Mouse (Mus musculus): ENCODE data around the gene Lrrc39.
A peak's percentile ranks its signal among the peaks of the same experiment; 100 is the strongest.
"Not testable (repeated sequence)": the region's sequence is repeated elsewhere in the genome, so short reads cannot be mapped to it uniquely, and the experiment has no call there.

The Lrrc39 gene

DNA sequence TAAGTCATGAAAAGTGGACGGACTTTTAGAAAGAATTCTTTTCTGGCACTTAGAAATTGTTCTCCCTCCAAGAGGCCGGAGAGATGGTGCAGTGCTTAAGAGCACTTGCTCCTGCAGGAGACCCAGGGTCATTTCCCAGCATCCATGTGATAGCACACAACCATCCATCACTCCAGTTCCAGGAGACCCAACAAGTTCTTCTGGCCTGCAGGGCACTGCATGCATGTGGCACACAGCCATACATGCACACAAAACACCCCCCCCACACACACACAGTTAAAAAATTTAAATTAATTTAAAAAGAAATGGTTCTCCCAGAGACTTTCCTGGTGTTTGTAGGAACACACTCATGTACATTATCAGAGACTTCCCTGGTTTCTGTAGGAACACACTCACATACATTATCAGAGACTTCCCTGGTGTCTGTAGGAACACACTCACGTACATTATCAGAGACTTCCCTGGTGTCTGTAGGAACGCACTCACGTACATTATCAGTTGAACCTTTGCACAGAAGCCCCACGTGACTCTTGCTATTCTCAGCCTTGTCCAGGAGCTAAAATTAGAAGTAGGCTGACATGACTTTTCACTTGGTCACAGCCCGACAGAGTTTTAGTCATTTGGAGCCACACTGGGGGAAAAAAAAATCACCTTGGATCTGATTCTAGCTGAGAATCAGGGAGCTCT lies at the start of gene Lrrc39:
TSS of gene Lrrc39 (plus strand) at position 566 of the 687 bp plus-strand sequence.
- DNase-seq = no peak

DNA sequence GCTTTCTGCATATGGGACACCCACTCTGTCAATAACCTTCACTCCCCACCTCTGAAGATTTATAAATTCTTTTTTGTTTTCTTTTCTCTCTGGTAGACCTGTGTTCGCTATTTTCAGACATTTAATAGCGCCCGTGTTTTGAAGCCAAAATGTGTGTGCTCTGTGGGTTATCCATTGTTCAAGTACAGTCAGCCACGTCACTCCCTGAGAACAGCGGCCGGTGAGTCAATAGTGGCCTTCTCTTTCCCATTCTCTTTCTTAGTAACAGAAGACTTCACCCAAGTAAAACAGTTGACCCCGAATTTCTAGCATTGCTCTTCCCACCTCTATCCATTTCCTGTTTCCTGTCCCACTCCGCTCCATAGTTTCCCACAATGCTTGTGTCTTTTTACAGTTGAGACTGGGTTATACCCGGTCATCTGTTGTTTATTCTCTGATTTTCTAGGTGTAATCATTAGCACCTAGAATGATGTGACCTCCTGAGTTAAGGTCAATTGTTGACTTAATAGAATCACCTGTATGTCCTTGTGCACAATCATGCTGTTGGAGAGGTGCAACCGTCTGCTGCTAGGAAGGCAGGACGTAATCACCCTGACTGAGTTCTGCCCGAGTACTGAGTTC lies 42.5 kb upstream of the Lrrc39 start:
- DNase-seq = no peak

DNA sequence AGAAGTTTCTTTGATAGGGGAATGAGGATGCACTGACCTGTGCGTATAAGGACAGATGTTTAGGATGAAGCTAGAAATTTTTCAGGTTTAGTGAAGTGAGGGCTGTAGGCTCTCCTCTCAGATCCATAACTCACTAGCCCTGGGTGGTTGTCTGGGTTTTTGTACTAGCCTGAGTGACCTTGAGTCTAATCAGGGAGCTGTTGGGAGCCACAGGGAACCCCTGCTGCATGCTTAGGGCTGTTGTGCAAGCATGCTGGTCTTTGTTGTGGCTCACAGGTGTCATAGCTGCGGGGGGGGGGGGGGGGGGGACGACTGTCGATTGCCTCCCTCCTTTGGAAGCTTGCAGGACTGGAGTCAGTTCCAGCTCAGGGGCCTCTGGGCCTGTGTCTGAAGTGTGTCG lies 33.0 kb upstream of the Lrrc39 start:
- DNase-seq = no peak

DNA sequence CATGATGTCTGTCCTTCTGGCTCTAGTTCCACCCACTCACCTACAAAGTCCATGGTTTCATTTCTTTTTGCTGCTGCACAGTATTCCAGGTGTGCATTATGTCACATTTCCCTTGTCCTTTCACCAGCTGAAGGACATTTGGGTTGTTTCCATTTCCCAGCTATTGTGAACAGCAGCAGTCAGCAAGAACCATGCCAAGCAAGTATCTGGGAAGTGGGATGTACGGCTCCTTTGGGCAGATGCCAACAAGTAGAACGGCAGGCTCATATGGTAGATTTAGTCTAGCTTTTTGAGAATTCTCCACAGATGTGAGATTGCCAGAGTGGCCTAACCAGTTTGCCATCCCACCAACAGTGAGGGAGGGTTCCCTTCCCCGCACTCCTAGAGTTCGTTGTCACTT lies 31.9 kb upstream of the Lrrc39 start:
- DNase-seq = peak; percentile 9

DNA sequence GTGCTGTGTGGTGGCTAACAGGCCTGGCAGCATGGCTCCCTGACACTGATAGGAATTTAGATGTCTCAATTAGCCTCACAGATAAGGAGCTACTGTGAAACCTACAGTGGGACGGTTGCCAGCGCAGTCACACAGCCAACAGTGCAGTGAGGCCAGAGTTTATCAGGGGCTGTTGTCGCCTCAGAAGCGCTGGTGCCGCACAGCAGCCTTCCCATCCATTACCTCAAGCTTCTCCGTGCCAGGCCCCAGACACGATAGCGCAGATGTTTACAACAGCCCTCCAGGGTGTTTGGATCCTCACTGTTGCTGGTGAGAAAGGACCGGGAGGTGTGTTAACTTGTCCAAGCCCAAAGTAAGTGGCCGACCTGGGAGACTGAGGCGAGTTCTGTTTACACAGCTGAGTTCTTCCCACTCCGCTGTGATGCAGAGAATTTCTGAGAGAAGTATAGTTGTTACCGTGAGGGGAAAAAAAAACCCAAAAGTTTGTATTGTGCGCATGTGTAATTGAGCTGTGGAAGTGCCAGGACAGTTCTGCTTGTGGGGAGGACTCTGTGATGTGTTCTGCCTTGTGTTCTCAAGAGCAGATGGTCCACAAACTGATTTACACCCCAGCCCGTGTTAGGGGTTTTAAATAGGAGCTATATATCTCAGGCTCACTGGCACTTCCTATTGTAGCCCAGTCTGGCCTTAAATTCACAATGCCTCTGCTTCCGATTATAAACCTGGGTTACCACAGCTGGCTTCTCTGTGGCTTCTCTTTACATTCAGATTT lies 26.2 kb upstream of the Lrrc39 start:
- no peak for DNase-seq

DNA sequence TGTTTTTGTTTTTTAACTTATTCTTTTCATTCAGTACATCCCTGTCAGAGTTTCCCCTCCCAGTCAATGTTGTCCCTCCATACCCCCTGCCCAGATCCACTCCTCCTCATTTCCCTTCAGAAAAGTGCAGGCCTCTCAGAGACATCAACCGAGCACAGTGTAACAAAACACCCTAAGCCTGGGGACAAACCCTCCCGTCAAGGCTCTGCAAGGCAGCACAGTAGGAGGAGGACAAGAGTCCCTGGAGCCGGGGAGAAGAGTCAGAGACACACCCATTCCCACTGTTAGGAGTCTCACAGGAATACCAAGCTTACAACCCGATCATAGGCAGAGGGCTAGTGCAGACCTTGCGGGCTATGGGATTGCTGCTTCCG lies 25.6 kb upstream of the Lrrc39 start:
- no peak for DNase-seq

DNA sequence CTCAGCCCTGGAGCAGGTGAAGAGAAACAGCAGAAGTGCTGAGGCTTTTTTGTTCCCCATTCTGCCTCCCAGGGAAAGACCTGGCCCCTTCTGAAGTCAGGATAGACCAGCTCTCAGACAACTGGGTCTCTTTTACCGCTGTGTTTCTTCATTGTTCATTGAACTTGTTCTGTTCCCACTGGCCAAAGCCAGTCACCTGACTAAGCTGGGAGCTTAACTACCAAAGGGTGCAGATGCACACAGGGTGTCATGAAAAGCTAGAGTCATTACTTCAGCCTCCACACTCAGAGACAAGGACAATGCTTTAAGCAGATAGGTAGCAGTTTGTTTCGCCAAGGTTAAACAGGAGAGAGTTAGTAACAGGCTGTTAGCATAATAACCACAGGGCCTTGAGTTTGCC lies 20.7 kb upstream of the Lrrc39 start:
- no peak for DNase-seq

DNA sequence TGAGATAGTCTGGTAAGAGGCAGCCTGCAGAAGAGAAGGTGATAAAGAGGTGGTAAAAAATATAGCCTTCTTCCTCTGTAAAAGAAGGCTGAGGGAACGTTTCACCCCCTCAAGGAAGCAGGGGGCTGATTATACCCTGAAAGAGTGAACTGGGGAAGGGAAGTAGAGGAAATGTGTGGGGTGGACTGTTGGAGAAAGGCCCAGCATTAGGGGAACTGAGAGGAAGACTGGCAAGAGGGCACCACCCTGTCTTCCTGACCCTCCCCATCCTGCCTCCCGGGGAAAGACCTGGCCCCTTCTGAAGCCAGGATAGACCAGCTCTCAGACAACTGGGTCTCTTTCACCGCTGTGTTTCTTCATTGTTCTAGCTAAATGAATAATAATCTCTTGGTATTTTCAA lies 20.2 kb upstream of the Lrrc39 start:
- no peak for DNase-seq

DNA sequence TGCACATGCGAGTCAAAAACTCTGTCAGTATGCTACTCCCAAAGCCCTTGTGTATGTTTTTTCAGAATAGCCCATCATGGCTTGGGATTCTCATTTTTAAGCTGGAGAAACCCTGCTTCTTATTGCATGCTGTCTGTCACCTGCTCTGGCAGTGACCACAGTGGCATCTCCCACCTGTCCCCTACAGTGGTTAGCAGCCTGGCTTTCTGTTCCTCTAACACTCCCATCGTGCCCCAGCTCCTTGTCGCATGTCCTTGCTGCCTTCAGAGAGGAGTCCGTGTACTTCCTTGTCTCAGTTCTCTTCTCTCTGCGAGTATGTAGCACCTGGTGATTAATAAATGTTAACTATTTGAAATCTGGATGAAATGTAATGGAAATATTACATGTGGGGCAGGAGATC lies 15.3 kb upstream of the Lrrc39 start:
- no peak for DNase-seq

DNA sequence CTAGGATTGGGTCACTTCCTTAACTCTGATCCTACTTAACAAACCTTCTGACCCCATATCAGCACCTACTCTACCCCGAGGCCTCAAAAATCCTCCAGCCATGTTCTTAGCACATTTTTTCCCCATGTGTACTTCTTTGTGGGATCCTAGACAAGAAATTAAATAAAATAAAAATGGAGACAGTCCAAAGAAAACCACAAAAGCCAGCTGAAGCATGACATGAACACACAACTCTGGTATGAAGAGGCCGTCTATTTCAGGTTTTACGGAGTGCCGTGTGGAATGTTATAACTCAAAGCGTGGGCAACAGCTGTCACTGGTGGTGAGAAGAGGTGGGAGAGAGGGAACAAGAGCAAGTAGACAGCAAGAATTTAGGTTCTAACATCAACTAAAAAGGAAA lies 11.4 kb upstream of the Lrrc39 start:
- DNase-seq = no peak

DNA sequence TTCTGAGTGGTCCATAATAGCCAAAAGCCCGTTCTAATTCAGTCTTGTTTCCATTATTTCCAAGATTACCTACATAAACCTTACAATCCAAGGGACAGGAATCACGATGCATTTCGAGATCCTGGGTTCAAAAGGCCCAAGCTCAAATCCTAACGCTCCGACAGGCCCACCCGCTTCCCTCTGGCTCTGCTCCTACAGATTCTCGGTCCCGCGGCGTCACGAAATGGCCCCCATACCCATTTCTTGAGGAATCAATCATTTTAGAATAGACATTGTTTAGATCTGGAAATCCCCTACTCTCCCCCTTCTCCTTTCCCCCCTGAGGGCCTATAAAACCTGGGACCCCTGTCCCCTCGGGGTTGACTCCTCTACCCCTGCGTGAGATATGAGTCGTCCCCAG lies 1.5 kb upstream of the Lrrc39 start:
- not testable (repeated sequence) for DNase-seq

DNA sequence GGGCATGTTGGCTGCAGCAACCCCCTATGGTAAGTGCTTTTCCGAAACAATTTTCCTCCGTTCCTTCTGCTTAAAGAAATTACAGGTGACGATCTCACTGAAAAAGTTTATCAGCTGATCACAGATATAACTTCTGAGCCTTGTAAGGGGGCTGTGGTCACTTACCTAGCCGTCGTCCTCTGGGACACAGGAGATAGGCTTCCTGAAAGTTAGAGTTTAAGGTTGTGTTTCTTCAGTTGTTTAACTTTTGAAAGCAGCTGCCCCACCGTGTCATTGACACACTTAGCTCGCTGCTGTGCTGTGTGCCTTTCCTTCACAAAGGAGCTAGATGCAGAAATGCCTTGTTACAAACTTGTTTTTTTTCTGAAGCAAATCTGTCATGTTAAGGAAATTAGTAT lies 321 bp downstream of the Lrrc39 start:
- DNase-seq = no peak

DNA sequence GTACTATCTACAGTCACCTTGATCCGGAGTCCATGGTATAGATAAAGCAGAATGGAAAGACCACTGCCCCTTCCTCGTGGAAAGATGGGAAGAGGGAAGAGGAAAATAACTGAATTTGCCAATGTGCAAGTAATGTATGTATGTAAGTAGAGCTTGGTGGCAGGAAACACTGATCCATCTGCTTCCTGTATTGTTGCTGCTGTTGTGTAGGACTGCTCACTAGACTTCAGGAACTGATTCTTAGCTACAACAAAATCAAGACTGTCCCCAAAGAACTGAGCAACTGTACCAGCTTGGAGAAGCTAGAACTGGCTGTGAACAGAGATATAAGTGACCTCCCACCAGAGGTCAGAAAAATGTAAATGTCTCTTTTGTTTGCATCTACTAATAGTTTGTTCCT lies 7.9 kb downstream of the Lrrc39 start:
- no peak for DNase-seq

DNA sequence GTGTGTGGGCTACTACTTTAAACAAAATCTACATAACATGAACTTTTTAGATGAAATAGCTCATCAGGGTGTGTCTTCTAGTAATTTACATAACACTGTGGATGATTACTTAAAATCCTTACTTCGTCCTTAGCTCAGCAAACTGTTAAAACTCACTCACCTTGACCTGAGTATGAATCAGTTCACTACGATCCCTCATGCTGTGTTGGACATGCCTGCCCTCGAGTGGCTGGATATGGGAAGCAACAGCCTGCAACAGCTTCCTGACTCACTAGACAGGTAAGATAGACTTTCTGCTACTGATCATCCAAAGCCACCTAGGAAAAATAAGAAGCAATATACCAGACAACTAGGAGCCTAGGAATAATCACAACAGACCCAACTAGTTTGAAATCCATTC lies 14.5 kb downstream of the Lrrc39 start:
- peak; percentile 26 for DNase-seq

DNA sequence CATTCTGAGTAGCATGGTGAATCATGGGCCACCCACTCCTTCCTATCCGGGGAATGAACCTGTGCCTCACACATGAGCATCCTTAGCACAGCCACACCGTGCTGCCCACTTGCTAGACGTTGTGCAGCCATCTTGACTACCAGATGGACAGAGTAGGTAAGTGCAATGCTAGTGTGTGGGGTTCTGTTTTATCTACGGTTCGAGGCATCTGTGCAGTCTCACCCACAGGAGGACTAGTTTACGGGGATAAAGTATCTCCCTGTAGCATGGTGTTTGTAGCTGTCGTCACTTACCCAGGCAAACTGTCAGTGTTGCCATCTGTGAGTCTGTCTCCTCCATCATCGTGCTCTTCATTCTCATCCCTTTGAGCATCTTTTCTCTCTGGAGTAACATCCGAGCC lies 19.4 kb downstream of the Lrrc39 start:
- no peak for DNase-seq

DNA sequence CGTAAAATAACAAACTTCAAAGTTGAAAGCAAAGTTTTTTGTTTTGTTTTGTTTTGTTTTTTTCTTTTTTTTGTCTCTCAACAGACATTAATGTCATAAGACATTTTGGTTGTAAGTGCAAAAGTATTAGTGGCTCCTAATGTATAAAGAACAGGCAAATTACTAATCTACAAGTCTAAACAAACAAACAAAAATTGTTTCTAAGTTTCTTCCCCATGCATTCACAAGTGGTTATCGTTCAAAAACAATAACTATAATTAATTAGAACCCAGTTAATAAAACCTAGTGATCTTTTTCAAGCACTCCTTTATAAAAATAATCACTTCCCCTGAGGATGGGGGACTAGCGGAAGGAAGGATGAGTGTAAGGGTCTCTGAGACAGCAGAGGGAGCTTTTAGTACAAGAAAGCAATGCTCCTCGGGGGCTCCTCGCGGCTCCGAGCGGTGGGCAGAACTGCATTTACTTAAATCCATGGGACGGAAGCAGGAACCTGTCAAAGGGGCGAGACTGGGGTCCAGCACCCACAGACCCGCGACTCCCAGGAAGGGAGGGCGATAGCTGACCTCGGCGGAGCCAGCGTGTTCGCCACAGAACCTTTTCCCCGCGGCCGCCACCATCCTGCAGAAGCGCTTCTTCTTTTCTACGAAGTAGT lies 31.4 kb downstream of the Lrrc39 start:
- no peak for DNase-seq

DNA sequence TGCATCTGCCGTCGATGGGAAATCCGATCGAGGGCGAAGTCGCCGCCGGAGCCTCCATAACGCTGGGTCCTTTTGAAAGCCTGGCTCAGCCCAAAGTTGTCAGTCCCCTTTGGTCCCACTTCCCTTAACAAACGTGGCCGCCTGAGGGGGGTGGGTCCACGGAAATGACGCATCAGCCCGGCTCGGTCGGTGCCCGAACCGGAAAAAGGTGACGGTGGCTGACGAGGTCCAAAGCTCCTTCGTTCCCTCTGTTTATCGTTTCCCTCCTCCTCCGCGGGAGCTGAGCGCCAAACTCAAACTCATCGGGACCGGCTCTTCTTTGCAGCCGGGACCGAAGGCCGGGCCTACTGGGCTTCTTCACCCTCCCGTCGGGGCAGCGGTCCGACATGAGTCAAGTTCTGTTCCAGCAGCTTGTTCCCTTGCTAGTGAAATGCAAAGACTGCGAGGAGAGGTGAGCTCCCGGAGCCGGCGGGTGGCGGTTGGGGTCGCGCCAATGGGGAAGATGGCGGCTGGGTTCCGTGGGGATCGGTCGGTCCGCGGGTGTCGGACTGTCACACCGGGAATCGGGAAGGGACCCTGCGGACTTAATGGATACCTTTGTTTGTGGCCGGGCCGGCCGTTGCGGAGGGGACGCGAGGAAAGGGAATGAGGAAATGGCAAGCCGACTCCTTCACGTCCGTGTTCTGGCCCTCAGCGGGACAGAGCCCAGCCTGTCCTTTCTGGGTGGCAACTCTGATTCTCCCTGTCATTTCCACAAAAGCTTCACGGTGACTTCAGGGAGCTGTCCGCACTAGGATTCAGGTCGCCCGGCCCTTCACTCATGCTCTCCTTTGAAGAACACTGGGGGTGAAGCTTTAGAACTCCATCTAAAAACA lies 32.2 kb downstream of the Lrrc39 start, which contains the start of gene Sass6:
TSS of gene Sass6 (plus strand) at position 255 of the 875 bp plus-strand sequence.
- DNase-seq = peak; percentile 98

DNA sequence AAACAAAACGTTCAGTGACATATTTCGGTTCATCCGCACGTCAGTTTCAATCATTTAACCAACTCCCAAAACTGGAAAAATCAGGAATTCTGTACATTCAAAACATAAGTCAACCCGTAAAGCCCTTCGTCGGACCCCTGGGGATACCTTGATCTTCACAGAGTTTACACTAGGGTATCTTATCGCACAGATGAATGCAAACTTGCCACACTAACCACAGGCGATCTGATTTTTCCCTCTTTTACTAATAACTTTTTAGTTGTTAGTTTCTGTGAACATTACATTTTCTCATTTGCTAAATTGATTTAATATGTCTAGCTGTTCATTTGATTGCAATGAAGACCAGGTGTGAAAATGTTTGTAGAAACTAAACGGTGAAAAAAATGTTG lies 32.8 kb downstream of the Lrrc39 start:
- DNase-seq = no peak

DNA sequence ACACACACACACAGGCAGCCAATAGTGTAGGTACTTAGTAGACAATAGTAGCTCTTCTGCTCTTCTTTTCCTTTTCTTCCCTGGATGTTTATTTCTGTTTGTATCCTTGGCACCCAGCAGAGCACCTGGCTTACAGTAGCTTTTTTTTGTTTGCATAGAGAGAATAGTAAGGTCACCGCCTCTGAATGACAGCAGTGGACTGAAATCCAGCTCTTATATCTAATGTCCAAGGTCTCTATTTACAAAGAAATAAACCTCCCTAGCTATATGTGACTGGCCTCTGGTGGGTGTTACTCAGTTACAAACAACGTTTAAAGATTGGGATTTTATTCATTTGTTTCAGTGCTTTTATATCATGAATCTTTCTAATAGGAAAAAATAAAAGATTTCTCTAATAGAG lies 36.9 kb downstream of the Lrrc39 start:
- no peak for DNase-seq

DNA sequence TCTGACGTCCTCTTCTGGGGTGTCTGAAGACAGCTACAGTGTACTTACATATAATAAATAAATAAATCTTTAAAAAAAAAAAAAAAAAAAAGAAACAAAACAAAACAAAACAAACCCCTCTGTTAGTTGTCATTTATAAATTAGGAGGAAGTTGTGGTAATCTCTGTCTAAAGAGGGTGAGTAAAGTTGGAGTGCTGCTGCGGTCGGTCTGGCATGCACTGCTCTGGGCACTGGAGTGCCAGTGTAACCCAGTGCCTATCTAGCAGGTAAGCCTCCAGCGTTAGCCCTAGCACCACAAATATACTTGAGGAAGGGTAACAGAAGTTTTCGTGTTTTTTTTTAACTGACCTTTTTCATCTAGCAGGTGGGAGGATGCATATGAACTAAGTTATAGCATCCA lies 38.2 kb downstream of the Lrrc39 start:
- no peak for DNase-seq

DNA sequence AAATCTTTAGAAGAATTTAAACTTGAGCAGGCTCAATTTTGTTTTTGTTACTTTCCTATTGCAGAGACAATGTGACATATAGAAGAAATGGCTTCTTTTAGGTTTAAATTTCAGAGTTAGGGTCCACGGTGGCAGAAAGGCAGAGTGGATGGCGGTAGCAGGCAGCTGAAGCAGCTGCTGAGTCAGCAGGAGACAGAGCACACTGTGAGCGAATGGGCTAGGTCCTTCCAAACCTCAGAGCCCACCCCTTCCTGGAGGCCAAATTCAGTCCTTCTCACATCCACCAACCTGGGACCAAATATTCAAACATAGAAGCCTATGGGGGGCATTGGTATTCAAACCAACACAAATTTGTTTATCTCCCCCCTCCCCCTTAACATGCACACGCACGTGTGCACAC lies 39.0 kb downstream of the Lrrc39 start:
- DNase-seq = no peak

DNA sequence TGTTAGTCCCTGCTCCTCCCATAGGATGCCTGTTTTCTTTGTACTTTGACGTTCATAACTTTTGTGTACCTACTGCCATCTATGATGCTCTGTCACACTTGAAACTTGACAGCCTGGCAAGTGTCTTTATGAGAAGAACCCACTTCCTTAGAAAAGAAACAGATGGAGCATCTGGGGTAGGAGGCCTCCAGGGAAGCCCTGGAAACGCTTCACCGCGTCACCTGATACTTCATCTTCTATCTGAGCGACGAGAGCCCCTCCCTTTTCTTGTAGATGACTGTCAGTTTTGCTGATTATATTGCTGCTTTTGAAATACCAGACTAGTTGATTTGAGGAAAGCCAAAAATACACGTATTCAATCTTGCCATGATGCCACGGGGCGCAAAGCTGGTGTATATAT lies 41.8 kb downstream of the Lrrc39 start:
- DNase-seq = no peak
